In genomic region chr6:28262198-28262621, GRCm38 (mm10) we compare ENCODE assay signal across 8 mouse cellular contexts.
DNase-seq lines count a peak whose midpoint lies in the region; ATAC-seq lines count a peak whose summit lies in the region.

No protein-coding gene starts in this region.

- ATAC-seq in kidney, embryonic 15.5 days (replicated peaks; ENCODE audit: low FRiP score), result peak; percentile 66; the same call in 1 of the 2 replicates
- ATAC-seq in hematopoietic stem cell, adult 5-6 weeks (replicated peaks in 1 of 2; ENCODE audit: insufficient read depth in 1 of 2, low FRiP score in 2 of 2, low TSS enrichment in 1 of 2, low read depth in 1 of 2, poor library complexity in 2 of 2, severe bottlenecking in 2 of 2), result peak; percentile 20 to 41; a peak in 3 of 4 replicates

- WGBS in kidney, embryonic 15.5 days, result under 1% methylated on average over 24 of the region's 29 CpGs

- H3K9me3 ChIP-seq in kidney, embryonic 15.5 days (replicated peaks), result no peaks in the 10 kb centered on the region

- H3K27me3 ChIP-seq in kidney, embryonic 15.5 days, result no peaks in the 10 kb centered on the region

- peak overlapping the region; percentile 93 for H3K4me3 ChIP-seq in kidney, embryonic 15.5 days (replicated peaks)

- peak overlapping the region; percentile 95 for H3K27ac ChIP-seq in kidney, embryonic 15.5 days

- H3K4me2 ChIP-seq in kidney, embryonic 15.5 days, result peak overlapping the region; percentile 90

- peaks cover 17% of the 10 kb centered on the region for H3K36me3 ChIP-seq in kidney, embryonic 15.5 days

- peak overlapping the region; percentile 74 for H3K9ac ChIP-seq in kidney, embryonic 15.5 days

- peaks cover 8% of the 10 kb centered on the region for H3K4me1 ChIP-seq in kidney, embryonic 15.5 days

- no peak for DNase-seq in kidney, adult 11 months
- peak; percentile 57 for DNase-seq in adipocyte (ENCODE audit: low spot score)
- DNase-seq in lung, postnatal 25 days (ENCODE audit: low spot score), result peak; percentile 41
- DNase-seq in urinary bladder, postnatal 10 days (ENCODE audit: low spot score), result no peak
- DNase-seq in left cerebral cortex, adult 11 months (ENCODE audit: low spot score), result no peak
- DNase-seq in gastrocnemius, postnatal 10 days, result no peak

Comparison
In these comparisons a context has a peak if more than half of its experiments do, and no peak if none do; other contexts are left out.
1. DNase-seq: peak in adipocyte (single experiment) and lung, postnatal 25 days (single experiment); none in kidney, adult 11 months (single experiment), urinary bladder, postnatal 10 days (single experiment), left cerebral cortex, adult 11 months (single experiment) and gastrocnemius, postnatal 10 days (single experiment).